Mouse (Mus musculus) ES-CJ7 (cell line): Measurements from ENCODE around the gene Kdm1b.

ENCODE experiments used
- DNase-seq: peaks from one replicate; pipeline ENCODE4 v3.0.0; 2011; ENCODE audit warnings: low read depth, low spot score

The Kdm1b gene

DNA sequence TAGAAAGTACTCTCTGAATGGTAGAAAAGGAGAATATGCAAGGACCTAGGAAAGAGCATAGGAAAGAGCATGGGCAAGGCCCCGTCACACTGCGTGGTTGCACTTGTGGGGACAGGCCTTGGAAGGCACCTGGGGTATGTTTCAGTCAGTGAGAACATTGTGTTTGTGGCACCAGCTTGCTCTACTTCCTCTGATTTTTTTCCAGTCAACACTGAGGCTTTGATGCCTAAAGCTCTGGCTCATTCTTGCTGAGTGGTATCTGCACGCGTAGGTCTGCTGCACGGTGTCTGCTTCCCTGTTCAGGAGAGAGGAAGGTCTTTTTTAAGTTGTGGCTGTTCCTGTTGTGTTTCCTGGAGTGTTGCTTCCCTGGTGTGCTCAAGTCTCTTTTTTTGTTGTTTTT lies 13.5 kb downstream of the Kdm1b start:
- DNase-seq = no peak

DNA sequence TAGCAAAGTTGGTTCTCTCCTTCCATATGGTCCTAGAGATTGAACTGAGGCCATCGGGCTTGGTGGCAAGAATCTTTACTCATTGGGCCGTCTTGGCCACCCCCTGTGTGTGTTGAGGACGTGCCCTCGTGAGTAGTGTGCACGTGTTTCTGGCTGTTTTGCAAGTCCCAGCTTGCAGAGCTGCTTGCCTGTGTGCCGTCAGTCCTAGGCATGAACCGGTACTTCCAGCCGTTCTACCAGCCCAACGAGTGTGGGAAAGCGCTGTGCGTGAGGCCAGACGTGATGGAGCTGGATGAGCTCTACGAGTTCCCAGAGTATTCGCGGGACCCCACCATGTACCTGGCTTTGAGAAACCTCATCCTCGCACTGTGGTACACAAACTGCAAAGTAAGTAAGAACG lies 19.5 kb downstream of the Kdm1b start:
- DNase-seq = no peak

DNA sequence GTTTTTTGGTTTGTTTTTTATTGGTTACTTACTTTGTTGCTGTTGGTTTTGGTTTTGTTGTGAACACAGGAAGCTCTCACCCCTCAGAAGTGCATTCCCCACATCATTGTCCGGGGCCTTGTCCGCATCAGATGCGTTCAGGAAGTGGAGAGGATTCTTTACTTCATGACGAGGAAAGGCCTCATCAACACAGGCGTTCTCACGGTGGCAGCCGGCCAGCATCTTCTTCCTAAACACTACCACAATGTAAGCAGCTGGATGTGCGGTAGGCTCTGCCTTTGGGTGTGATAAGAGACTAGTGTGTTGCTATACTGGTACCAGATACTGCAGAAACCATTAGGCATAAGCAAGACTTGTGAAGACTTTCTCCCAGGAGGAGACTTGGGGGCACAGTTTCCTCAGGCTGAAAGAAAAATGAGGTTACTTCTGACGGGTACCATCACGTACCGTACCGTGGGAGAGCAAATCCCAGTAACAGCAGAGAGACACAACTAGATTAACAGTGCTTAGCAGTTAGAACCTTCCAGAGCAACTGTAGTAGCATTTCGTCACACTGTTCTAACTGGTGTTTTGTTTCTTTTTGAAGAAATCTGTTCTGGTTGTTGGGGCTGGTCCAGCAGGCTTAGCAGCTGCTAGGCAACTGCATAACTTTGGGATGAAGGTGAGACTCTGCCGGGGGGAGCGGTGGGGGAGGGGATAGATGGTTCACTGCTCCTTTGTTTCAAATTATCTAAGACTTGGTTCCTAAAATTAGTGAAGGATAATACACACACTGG lies 20.9 kb downstream of the Kdm1b start:
- no peak for DNase-seq

DNA sequence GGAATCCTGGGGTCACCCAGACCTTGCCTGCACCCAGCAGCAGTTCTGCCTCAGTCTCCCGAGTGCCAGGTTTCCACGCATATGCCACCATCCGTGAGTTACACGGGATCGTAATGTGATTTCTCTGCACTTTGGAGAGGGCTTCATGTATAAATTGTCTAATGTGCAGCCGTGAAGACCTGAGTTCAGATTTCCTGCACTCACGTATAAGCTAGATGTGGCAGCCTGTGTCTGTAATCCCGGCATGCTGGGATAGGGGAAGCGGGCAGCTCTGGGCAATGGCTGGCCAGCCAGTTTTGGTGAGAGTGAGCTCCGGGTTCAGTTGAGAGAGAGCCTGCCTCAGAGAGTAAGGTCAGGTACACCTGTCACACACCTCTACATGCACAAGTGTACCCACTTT lies 23.2 kb downstream of the Kdm1b start:
- no peak for DNase-seq

DNA sequence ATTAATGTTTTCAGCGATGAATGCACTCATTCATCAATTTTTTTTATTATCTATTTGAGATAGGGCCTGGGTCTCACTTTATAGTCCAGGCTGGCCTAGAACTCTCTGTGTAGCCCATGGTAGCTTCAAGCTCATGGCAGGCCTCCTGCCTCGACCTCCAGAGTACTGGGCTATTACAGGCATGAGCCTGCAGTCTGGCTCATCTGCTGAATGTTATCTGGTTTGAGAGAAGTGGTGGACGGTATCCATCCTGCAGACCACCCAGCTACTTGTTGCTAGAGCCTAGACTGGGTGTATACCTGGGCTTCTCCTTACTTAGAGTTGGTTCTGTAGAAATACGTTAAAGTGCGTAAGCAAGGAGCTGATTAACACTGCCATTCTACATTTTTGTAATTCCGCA lies 23.7 kb downstream of the Kdm1b start:
- DNase-seq = no peak

DNA sequence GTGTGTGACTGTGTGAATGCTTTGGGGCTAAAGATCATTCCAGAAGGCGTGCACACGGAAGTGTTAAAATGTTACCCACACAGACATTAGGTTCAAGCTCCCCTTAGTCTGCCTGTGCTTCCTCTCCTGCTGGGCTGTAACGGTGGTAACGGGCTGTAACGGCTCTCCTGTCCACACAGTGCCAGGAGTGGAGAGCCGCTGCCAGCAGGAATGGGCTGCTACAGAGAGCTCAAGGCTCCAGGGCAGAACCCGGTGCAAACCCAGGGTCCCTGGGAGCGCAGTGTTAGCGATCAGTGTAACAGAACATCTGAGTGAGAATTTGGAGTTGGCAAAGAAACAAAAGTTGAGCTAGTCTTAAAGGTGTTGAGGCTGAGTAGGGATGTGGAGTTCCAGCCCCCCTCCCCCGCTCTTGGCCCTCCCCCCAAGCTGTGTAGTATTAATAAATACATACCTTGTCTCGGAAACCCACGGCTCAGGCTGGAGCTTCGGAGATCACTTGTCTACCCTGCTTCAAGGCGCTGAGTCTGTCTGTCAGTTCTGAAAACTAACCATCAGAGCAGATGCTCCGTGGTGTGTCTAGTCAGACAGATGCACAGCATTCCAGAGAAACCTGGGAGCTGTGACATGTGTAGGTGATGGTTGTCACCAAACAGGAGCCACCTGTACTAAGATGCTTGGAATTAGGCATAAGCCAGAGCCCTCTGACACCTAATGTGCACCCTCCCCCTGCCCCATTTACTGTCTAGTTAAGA lies 27.2 kb downstream of the Kdm1b start:
- DNase-seq = no peak

DNA sequence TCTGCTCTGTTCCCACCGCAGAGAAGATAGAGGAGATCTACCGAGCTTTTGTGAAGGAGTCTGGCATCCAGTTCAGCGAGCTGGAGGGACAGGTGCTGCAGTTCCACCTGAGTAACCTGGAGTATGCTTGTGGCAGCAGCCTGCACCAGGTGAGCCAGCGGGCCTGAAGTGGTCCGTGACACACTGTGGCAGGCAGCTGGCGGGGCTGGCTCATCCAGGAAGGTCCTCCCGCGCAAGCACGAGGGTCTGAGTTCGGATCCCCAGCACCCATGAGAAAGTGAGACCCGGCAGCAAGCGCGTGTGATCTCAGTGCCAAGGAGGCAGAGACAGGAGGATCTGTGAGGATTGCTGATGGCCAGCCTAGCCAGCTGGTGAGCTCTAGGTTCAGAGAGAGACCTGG lies 28.6 kb downstream of the Kdm1b start:
- no peak for DNase-seq

DNA sequence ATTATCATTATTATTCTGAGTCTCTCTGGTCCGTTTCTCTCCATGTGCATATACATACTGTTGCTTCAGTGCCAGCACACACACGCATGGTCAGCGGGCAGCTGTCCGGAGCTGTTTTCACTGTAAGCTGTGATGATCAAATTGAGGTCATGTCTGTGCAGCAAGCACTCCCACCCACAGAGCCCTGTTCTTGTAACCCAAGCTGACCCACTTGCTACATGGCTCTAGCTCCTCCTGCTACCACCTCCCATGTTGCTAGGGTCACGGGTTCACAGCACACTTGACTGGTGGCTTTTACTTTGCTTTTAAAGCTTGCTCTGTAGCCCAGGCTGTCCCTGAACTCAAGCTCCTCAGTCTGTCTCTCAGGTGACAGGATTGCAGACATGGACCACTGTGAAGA lies 29.2 kb downstream of the Kdm1b start:
- no peak for DNase-seq

DNA sequence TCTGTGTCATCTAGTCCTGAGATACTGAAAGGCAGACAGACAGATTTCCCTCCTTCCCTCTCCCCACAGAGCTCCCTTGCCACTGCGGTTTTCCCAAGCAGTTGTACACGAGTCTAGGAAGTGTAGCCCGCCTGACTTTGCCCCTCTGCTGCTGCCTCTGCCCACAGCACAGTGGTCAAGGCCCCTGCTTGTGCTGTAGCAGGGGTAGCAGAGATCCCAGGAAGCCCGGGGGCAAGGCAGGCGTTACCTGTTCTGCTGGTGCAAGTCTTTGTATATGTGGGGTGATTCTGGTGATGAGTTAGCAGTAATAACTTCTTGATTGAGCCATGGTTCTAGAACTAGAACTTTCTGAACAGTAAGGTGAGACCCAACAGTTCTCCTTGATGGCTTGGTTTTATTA lies 32.9 kb downstream of the Kdm1b start:
- DNase-seq = no peak

DNA sequence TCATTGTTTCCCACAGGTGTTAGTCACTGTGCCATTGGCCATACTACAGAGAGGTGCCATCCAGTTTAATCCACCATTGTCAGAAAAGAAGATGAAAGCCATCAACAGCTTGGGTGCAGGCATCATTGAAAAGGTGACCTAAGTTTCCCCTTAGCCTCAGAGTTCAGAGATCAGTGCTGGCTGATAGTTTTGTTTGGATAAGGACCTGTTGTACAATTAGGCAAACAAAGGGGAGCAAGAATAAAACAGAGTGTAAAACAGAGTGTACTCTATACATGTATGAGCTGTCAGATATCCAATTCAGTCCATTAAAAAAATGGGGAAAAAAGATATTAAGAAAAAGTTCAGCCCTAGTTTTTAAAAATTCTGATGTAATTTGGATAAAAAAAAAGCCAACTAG lies 34.1 kb downstream of the Kdm1b start:
- DNase-seq = no peak

DNA sequence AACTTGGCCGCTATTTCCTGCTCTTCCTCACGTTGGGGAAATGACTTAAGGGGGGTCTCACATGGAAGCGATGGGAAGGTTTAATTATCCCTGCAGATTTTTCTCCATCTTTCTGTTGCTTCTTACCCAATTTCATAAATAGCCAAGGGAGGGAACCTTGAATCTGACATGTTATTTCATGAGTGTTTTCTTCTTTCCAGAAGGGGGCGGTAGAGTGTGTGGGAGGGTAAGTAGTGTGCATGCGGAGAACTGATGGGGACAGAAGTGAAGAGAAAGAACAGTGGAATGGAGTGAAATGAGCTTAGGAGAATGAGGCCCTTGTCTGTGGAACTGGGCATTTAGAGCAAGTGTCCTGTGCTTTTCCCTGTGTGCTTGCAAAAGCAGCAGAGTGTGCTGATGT lies 35.5 kb downstream of the Kdm1b start:
- DNase-seq = peak; percentile 32

DNA sequence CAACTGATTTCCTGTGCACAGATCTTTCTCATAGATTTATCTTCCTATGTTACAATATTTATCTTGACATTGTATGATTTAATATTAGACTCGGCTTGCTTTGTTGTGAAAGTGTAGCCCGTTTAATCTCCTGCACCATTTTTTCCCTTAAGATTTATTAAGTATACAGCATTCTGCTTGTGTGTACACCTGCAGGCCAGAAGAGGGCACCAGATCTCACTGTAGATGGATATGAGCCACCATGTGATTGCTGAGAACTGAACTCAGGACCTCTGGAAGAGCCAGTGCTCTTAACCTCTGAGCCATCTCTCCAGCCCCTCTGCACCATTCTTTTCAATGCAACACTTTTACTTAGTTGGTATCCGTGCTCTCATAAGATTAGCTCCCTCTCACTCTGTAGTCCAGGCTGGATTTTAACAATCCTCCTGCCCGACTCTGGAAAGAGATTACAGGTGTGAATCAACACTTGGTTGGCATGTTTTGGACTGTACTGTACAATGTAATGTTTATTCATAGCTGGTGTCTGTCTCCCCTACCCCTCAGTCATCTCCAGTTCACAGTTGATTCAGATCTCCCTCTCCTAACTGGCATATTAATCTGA lies 37.7 kb downstream of the Kdm1b start:
- DNase-seq = peak; percentile 60

DNA sequence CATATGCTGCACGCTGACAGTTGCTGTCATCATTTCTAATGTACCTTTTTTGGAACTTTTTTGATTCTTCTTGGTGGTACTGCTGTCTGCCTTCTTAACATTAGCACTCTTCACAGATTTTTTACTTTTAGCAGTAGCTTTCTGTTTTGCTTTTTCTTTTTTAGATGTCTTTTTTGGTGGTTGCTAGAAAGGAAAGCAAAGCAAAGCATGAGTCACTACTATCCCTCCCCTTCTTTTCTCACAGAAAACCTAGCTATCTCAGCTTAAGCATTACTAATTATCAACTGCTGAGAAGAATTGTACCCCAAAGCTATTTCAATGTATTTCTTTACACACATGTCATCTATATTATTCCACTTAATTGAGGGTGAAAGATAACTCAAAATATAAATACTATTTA lies 45.1 kb downstream of the Kdm1b start:
- no peak for DNase-seq

DNA sequence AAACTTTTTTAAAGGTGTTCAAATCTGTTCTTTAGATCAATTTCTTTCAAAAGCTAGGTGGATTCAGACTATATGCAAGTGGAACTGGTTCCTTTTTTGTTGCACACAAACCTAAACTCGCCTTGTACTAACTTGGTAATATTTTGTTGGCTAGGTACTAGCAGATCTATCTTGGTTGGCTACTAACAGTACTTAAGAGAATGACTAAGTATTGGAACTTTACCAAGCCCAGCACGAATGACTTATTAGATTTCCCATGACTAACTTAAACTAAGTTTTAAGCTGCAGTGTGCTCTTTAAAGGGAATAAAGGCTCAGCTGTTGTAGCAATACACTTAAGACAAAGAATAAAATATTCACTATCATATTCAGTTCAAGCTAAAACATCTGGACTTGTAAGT lies 46.0 kb downstream of the Kdm1b start:
- DNase-seq = no peak

DNA sequence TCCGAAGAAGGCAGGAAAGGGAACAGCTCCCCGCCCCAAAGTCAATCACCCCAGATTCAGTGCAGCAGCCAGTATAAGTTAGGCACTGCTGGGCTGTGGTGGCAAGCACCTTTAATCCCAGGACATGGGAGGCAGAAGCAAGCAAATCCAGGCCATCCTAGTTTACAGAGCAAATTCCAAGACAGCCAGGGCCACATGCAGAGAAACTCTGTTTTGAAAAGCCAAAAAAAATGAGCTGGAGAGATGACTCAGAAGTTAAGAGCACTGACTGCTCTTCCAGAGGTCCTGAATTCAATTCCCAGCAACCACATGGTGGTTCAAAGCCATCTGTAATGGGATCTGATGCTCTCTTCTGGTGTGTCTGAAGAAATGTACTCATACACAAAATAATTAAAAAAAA lies 50.5 kb downstream of the Kdm1b start:
- DNase-seq = no peak

DNA sequence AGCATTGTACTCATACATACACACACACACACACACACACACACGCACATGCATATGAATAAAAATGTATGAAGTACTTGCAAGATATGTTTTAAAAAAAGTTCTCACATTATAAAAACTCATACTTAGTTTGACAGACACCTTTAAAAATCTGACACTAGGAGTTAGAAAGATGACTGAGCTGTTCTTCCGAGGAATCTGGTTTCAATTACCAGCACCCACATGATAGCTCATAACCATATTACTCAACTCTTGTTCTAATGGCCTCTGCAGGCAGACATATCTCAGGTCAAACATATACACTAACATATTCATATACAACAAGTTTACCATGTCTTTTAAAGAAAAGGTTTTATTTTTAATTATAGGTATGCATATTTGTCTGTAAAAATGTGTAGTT lies 53.3 kb downstream of the Kdm1b start:
- DNase-seq = no peak

DNA sequence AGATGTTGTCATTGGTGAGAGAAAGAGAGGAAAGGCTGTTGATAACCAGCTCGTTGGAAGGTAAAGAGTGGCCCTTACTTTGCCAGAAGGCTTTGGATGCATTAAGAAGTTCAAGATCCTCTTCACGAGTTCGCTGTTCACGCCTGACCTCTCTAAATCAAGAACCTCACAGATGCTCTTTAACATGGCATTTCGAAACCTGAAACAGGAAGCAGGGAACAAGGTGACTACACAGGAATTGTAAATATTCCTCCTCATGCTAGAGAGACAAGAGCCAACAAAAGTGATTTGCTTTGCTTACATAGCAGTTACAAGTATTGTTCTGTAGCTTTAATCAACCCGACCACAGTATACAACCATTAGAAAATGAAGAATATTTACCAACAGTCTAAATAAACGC lies 56.0 kb downstream of the Kdm1b start:
- no peak for DNase-seq

DNA sequence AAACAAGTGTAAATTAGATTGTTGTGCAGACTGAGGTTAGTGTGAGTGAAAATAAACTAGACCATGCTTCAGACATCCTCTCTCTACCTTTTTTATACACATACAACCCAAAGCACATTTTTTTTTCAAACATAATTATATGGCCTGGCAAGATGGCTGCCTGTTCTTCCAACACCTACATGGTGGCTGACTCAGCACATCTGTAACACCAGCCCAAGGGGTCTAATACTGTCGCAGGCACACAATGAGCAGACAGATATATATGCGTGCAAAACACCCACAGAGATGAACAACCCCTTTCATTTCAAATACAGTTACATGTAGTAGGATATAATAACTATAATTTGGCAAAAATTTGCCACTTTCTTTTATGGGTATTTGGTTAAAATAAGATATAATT lies 57.3 kb downstream of the Kdm1b start:
- DNase-seq = no peak

DNA sequence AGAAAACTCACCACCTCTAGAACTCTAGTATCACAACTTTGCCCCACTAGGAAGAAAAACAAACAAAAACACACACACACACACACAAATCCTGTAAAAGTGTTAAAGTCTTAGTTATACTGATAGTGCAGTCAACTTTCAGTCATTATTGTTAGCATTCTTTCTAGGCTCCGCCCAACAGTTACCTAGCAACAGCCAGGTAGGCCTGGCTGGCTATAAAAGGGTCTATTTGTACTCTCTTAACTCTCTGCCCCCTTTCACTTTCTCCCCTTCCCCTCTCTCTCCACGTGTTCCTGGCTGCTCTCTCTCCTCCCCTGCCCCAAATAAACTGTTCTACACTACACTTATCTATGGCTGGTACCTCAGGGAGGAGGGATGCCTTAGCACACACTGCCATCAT lies 60.8 kb downstream of the Kdm1b start:
- peak; percentile 41 for DNase-seq

DNA sequence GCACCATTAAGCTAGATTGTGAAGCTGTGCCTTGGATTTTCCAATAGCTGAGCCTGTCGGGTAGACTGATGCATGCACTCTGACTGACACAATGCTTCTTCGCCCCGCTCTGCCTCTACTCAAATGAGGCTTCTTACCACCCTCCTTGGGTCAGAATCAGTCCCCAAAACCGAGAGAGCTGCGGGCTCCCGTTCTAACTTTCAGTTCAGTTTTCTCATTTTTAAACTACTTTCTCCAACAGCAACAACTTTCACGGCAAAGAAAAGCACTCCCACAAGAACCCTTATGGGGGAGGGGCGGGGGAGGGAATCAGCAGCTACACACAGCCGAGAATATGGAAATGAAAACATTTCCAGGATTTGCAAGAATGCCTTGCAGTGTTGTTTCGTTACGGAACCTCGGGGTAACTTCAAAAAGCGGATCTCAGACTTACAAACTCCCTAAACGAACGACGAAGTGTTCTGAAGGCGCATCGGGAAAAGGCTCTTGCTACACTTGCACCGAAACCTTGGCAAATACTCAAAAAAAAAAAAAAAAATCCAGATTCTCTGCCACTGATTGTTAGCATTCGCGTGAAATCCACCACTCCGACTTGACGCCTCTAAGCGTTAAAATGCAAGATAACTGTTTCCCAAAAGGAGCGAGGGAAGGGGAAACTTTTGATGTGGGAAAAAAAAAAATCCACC lies 61.7 kb downstream of the Kdm1b start:
- peak; percentile 32 for DNase-seq

DNA sequence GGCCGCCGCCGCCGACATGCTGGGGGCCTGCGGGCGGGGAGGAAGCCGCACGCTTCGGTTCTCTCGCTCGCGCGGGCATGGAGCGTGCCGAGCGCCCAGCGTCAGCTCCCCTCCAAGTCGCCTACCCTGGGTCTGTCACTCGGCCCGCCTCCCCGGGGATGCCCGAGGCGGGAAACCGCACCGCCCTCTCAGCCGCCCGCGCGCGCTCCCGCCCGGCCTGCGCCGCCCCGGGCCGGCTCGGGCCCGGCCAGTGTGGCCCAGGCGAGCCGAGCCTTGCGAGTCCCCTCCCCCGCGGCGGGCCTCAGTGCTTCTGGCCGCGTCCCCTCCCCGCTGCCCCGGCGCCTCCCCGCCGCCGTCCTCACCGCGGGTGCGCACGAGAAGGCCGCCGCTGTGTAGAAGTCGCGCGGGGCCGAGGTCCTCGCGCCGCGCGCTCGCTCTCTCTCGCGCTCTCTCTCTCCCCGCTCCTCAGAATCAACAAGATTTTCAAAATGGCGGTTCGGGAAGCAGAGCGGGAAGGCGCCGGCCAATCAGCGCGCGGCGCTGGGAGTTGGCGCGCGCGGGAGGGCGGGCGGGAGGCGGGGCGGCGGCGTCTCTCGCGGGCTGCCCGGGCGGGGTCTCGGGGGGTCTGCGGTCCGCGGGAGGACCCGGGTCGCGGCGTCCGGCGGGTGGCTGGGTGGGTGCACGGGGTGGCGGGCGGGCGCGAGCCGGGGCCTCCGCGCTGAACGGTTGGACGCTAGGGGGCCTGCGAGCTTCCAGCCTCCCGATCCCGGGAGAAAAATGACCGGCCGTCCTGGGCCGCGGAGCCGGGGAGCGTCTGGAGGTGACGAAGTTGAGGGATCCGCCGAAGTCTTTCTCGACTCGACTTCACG lies 62.6 kb downstream of the Kdm1b start, which contains the start of gene Dek:
Gene Dek, minus strand, starts transcription at position 491 of the 869 bp plus-strand sequence.
- DNase-seq = peak; percentile 80

DNA sequence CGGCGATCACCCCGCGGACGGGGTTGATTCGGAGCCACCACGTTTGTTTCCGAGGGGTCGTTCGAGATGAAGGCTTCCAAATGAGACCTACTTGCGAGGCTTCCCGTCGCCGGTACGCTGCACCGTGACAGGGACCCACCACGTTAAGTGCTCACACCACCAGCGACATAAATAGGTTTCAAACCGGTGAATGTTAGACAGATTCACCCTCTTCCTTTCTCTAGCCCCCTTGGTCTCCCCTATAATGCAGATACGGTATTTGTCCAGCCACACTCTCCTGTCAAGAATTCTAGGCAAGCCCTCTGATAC lies 63.2 kb downstream of the Kdm1b start:
- DNase-seq = no peak
